Mouse (Mus musculus) lung, postnatal 36 days (tissue): ENCODE measurements around the gene Sparc.
A peak's percentile ranks its signal among the peaks of the same experiment; 100 is the strongest.

ENCODE experiments used
- DNase-seq: peaks from one replicate; pipeline ENCODE4 v3.0.0; 2022; ENCODE audit warnings: mixed read lengths

The Sparc gene

GRCm38 (mm10) chr11:55404659-55405457, 18.1 kb downstream of the Sparc start:
- peak; percentile 69 for DNase-seq

DNA sequence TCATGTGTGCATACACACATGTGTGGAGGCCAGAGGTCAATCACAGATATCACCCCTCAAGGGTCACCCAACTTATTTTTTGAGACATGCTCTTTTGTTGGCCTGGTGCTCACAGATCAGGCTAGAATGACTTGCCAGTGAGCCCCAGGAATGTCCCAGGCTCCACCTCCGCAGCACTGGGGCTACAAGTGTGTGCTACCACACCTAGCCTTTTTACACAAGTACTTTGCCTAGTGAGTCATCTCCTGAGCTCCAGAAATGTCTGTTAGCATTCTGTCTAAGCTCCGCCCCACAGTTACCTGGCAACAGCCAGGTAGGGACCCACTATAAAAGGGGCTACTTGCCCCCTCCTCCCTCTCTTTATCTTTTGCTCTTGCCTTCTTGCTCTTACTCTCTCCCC, 22.1 kb downstream of the Sparc start:
- peak; percentile 73 for DNase-seq

DNA sequence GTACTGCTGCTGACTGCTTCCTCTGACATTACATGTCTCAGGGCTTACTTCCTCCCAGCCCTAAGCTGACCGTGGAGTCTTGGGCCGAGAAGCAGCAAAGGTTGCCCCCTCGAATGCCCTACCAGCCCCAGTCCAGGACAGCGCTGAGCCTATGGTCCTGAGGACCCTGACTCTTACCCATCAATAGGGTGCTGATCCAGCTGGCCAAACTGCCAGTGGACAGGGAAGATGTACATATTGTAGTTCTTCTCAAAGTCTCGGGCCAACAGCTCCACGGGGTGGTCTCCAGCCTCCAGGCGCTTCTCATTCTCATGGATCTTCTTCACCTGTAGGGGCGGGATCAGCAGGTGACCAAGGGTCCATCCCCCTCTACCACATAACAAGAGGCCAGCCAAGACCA, 24.6 kb downstream of the Sparc start:
- DNase-seq: no peak

DNA sequence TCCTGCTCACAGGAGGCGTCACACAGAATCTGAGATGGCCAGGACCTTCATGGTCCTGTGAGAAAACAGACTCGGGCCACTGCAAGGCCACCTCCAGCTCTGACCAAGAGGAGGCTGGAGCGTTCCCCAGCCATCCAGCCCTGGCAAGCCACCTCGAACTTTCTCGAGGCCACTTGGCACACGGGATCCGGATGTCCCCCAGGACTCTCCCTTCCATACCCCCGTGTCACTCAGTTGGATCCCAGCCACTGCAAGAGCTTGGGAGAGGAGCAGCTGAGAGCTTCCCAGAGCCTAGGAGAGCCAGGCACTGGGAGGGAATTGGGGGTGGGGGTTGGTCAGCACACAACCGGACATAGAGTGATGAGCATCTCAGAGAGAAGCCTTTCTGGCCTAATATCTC, 25.5 kb downstream of the Sparc start:
- DNase-seq: no peak

- no peak for DNase-seq
These were observed 25.9 kb downstream of the Sparc start for GRCm38 (mm10) chr11:55397036-55397435.

DNA sequence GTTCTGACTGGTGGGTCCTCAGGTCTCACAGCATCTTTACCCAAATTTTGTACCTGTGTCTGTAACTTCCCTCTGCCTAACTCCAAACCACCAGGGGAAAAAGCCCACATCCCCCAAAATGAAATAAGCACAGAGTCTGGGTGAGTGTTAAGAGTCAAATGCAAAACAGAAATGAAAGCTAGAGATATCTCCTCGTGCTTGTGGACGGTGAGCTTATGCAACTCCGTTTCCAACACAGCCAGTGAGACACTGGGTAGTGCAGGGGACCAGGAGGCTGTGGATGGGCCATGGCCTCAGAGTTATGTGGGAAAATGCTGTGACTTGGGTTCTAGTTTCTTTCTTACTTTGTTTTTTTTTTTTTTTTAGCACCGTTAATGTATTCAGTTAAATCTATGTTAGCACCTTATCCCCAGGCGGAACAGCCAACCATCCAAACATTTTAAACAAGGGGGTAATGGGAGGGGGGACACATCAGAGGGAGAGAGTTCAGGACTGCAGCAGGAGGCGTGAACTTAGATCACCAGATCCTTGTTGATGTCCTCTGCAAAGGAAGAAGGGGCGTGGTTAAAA, 27.8 kb downstream of the Sparc start:
- no peak for DNase-seq

- DNase-seq: no peak
These were observed 28.4 kb downstream of the Sparc start for GRCm38 (mm10) chr11:55394592-55394991.

DNA sequence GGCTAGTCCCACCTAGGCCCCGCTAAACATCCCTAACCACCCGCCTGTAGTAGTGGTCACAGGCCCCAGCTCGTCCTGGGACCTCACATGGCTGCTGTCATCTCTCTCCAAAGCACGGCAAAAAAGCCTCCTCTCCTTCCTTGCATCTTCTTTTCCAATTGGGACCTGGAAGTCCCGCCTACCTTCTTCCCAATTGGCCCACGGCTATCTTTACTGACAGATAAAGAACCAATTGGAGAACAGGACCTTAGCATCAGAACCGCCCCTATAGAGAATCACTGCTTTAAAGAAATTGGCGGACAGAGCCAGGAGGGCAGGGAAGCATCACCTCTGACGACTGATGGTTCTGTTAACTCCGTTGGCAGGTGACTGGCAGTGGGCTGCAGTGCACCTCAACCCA, 30.5 kb downstream of the Sparc start:
- DNase-seq: peak; percentile 53

- peak; percentile 86 for DNase-seq
These were observed 33.2 kb downstream of the Sparc start for GRCm38 (mm10) chr11:55389778-55390177.

- DNase-seq: no peak
These were observed 35.4 kb downstream of the Sparc start for GRCm38 (mm10) chr11:55387576-55387975.

DNA sequence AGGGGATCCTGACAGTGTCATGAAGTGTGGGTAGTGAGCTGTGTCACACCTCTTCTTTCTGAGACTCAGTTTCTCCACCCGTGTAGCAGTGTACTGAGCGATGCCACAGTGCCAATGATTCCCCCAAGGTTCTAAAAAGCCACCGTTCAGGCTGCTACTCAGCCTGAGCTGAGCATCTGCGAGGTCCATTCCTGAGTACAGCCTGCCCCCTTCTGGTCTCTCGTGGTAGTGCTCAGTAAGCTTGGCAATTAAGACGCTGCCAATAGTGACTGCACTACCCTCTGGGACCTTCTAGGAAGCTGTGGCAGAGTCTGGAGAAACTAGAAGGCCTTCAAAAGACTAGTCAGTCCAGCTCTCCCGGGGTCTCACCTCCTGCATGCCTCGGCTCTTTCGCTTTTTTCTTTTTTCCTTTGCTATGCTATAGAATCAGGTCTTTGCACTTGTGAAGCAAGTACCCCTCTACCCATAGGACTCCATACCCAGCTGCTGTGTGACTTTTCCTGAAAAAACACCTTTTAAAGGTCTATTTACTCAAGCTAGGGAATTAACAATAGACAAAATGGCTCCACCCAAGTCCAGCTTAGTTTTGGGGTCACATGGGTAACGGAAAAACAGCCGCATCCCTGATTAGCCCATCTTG, 36.4 kb downstream of the Sparc start:
- peak; percentile 94 for DNase-seq

- no peak for DNase-seq
These were observed 39.4 kb downstream of the Sparc start for GRCm38 (mm10) chr11:55383463-55384045.

GRCm38 (mm10) chr11:55380908-55381307, 42.1 kb downstream of the Sparc start:
- no peak for DNase-seq

DNA sequence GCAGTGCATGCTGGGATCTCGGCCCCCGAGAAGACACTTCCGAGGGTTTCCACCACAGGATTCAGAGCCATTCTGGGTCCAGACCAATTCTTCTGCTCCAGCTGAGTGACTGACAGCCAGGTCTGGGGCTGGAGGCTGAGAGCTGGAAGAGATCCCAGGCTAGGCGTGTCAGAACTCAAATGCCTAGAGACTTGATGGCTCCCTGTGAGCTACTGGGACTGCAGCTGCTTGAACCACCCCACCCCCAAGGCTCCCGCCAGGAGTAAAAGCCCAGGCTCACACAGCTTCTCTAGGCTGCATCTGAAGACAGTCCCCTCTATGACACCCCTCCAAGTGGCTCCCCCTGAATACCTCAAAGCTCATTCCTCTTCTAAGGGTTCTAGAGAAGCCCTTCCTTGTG, 44.6 kb downstream of the Sparc start:
- peak; percentile 80 for DNase-seq

DNA sequence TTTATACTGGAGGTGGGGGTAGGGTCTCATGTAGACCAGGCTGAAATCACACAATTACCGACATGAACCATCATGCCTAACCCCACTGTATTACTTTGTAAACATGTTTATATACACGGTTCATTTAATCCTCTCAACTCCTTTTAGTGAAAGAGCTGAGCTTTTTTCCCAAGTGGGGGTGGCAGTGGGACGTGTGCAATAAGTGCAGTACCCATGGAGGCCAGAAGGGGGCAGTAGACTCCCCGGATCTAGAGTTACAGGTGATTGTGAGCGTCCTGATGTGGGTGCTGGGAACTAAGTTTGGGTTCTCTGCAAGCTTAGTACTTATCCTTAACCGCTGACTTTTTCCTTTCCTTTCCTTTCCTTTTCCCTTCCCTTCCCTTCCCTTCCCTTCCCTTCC, 49.1 kb downstream of the Sparc start:
- no peak for DNase-seq

DNA sequence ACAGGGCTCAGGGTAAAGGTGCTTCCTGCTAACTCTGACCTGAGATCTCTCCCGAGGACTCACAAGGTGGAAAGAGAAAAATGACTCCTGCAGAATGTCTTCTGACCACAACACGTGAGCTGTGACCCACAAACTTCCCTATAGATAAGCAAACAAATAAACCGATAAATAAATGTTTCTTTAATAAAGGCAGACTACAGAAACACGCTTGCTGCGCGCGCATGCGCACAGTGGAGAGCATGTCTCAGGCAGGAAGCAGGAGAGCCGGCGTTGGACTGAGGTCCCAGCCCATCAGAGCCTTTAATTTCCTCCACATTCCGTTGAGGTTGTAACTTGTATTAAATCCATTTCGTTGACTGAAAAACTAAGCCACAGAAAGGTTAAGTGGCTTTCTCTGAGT, 49.6 kb downstream of the Sparc start:
- no peak for DNase-seq

DNA sequence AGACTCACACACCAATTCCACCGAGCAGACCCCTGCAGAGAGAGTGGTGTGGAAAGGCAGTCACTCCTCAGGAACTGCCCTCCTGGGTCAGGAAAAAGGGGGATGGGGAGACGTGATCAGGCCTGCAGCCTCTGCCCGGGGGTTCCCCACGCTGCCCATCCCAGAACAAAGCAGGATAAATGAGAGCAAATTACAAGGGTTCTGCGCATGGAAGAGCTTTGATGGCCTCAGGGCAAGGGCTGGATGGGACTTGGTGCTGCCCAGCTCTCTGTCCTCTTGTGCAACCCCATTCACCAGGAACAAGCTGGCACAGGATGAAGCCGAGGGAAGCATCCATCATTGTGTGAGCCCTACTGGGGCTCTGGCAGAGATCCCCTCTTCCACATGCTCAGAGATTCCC, 51.0 kb downstream of the Sparc start:
- no peak for DNase-seq

GRCm38 (mm10) chr11:55369093-55369471, 53.9 kb downstream of the Sparc start:
- peak; percentile 82 for DNase-seq

DNA sequence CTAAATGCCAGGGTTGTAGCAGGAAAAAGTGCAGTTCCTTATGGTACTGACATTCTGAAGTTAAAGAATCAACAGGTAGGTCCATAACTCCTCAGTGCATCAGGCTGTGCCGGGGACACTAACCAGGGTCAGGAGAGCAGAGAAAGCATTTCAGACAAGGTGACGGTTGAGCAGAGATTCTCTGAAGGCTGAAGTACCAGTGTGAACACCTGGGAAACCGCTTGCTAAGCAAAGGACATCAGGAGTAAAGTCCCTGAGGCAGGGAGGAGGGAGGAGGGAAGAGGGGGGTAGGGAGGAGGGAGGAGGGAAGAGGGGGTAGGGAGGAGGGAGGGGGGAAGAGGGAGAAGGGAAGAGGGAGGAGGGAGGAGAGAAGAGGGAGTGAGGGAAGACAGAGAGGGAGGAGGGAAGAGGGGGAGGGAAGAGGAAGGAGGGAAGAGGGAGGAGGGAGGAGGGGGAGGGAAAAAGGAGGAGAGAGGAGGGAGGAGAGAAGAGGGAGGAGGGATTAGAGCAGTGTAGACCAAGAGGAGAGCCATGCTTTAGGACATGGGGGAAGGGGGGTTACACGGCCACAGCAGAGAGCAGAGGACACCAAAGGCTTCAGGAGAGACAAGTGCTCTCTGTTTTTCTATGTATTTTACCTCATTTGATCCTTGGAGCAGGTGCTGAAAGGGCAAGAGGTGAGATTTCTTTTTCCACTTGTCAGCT, 54.4 kb downstream of the Sparc start:
- no peak for DNase-seq

- no peak for DNase-seq
These were observed 55.2 kb downstream of the Sparc start for GRCm38 (mm10) chr11:55367783-55368182.

DNA sequence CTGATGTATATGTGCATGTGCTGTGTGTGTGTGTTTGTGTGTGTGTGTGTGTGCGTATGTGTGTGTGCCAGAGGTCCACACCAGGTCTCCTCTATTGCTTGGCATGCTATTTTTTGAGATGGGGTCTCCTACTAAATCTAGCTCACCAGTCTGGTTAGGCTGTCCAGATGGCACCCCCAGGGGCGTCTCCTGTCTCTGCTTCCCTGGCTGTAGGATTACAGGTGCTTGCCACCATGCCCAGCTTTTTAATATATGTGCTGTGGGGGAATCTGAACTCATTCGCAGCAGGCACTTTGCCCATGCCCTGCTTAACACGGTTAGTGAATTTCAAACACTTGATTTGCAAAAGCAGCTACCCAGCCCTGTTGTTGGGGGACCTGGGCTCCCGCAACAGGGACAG, 57.1 kb downstream of the Sparc start:
- no peak for DNase-seq

GRCm38 (mm10) chr11:55365242-55365641, 57.7 kb downstream of the Sparc start:
- no peak for DNase-seq

- DNase-seq: peak; percentile 54
These were observed 58.3 kb downstream of the Sparc start for GRCm38 (mm10) chr11:55364662-55365061.
